Mouse (Mus musculus) regulatory T cell (primary cell): ENCODE results near the gene Ahsg.
"Not testable (repeated sequence)": the region's sequence is repeated elsewhere in the genome, so short reads cannot be mapped to it uniquely, and the experiment has no call there.

Experiments used
- in situ Hi-C: fragments of 300-600 bp; cut with MboI, MseI; formaldehyde crosslinking; loops from one replicate; pipeline ENCODE4 v1.15.1; 2025; ENCODE audit warnings: high pct_unique_total_duplicates

The Ahsg gene

GRCm38 (mm10) chr16:22938541-22938940 is 47.5 kb downstream of the Ahsg start:
- in situ Hi-C loops, result no loop called here

GRCm38 (mm10) chr16:22939120-22939695 is 48.1 kb downstream of the Ahsg start:
- in situ Hi-C loops, result no loop called here

- in situ Hi-C loops, result not testable (repeated sequence)
These were observed 50.9 kb downstream of the Ahsg start for GRCm38 (mm10) chr16:22941825-22942476.

- in situ Hi-C loops, result no loop called here
These were observed 56.3 kb downstream of the Ahsg start for GRCm38 (mm10) chr16:22947371-22947770.
